Mouse (Mus musculus) hindbrain, embryonic 16.5 days (tissue): ENCODE results near the gene Etv2. TPM values are rescaled to one million over a fixed set of nuclear protein-coding genes. Genes with fewer than 3 reads are reported as not detected.
A peak's percentile ranks its signal among the peaks of the same experiment; 100 is the strongest.

Experiments
- ATAC-seq: fragments of 200-750 bp; cut with Nextera tagmentation; 2 replicates; pipeline ENCODE4 v1.8.0; 2017; ENCODE audit warnings: moderate TSS enrichment, moderate library complexity
- H3K27ac ChIP-seq: fragments of 300-500 bp; sonication (generic); 2 replicates; pipeline ENCODE4 v1.5.1; 2014; ENCODE audit warnings: low read depth, mild to moderate bottlenecking, control low read depth, low read length, moderate library complexity
- H3K27me3 ChIP-seq: fragments of 300-500 bp; sonication (generic); replicated peaks from 2 replicates; pipeline ENCODE4 v1.6.1; 2014; ENCODE audit warnings: low read length; ENCODE audit not compliant: control insufficient read depth, insufficient read depth
- H3K36me3 ChIP-seq: fragments of 300-500 bp; sonication (generic); 2 replicates; pipeline ENCODE4 v1.6.1; 2014; ENCODE audit warnings: mild to moderate bottlenecking, low read length, moderate library complexity, mixed read lengths; ENCODE audit not compliant: control insufficient read depth, insufficient read depth
- H3K4me1 ChIP-seq: fragments of 300-500 bp; sonication (generic); 2 replicates; pipeline ENCODE4 v1.6.1; 2014; ENCODE audit warnings: low read depth, low read length; ENCODE audit not compliant: control insufficient read depth, insufficient read depth
- H3K4me2 ChIP-seq: fragments of 300-500 bp; sonication (generic); 2 replicates; pipeline ENCODE4 v1.6.1; 2014; ENCODE audit warnings: mild to moderate bottlenecking, low read length, control low read depth, moderate library complexity
- H3K4me3 ChIP-seq: fragments of 300-500 bp; sonication (generic); 2 replicates; pipeline ENCODE4 v1.5.1; 2014; ENCODE audit warnings: mild to moderate bottlenecking, low read length, control low read depth, moderate library complexity
- H3K9ac ChIP-seq: fragments of 300-500 bp; sonication (generic); 2 replicates; pipeline ENCODE4 v1.6.1; 2014; ENCODE audit warnings: low read depth, mild to moderate bottlenecking, control low read depth, low read length, moderate library complexity
- H3K9me3 ChIP-seq: fragments of 300-500 bp; sonication (generic); 2 replicates; pipeline ENCODE4 v1.6.1; 2014; ENCODE audit warnings: mild to moderate bottlenecking, low read length, moderate library complexity; ENCODE audit not compliant: control insufficient read depth
- WGBS: fragments of 180-500 bp; shearing (Covaris S2); extraction: QIAGEN DNeasy Blood & Tissue Kit; methylation state at CpG from one replicate; pipeline ENCODE4 v1.1.7; 2014; 5-methylcytosine and 5-hydroxymethylcytosine counted together
- microRNA-seq: library from miRNA; unstranded; fragments of <30 nt; microRNA quantifications from one replicate; pipeline ENCODE4, GENCODE M21; 2017
- polyA plus RNA-seq: library from polyadenylated mRNA; unstranded; fragments of >200 nt; fragmentation: Nextera tagmentation; extraction: Ambion mirVana; gene quantifications from 2 replicates; pipeline ENCODE4 v1.2.1, GENCODE M21; 2015

Etv2 gene
- polyA plus RNA-seq, 1 experiment from 2014 or later: not detected

DNA sequence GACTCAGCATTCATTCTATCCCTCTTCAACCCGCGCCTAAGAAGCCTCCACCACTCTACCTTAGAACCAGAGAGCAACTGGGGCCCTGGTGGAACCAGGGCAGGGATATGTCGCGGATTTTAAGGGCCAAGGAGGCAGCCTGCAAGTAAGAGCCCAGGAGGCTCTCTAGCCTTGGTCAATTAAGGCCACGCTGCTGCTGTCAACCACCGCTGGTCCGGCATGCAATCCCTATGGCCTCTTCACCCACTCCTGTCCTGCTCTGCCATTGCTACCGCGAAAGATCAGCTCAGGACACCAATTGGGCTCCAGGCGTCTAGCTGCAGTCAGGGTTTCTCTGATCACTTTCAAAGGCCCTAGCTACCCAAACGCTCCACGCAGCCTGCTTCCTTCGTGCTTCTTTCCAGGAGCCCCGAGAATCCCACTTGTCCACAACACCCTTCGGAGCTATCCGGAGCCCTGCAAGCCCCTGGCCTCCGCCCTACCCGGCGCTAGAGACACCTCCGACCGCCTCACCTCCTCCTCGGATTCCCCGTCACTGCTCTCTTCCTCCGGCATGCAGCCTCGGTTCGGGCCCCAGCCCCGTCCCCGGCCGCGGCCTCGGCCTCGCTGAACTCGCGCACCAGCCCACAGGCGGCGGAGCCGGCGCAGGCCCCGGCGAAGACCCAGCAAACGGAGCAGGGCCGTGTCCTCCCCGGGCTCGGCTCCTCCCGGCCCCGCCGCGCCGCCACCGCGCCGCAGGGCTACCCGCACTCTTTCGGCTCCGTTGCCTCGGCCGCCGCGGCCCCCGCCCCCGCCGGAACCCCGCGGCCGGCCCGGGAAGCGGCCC, 47.6 kb downstream of the Etv2 start:
- no peaks in the 10 kb centered on the region for H3K9me3 ChIP-seq
- H3K9ac ChIP-seq: peak overlapping the region; percentile 100
- peak overlapping the region; percentile 83 for H3K4me2 ChIP-seq
- H3K27ac ChIP-seq: peak overlapping the region; percentile 93
- H3K36me3 ChIP-seq: peaks cover 26% of the 10 kb centered on the region
- 0% methylated on average over 56 of the region's 67 CpGs for WGBS
- peak overlapping the region; percentile 97 for H3K4me3 ChIP-seq
- H3K4me1 ChIP-seq: peaks cover 19% of the 10 kb centered on the region
- peak; percentile 25 for ATAC-seq
- no peaks in the 10 kb centered on the region for H3K27me3 ChIP-seq

DNA sequence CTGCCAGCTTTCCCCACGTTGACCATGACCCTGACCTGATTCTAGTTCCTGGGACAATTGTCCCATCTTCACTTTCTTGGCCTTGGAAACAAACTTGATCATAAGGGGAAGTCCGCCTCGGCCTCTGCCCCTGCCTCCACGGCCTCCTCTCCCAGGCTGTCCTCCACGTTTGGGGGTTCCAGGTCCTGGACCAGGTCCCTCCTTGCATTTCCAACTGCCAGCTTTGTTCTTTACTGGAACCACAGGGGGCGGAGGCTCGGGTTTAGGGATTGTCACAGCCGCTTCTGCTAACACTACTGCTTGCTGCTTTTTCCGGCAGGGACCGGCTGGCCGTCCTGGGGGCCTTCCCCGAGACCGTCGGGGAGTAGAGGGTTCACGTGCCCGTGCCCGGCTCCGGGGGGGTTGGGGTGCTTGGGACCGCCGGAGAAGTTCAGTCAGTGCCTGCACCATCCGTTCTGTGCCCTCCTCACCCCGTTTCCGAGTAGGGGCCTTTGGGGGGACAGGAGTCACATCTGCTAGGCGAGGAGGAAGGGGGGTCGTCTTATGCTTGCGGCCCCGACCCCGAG, 49.1 kb downstream of the Etv2 start:
- ATAC-seq: no peak
- H3K9ac ChIP-seq: peak overlapping the region; percentile 27; the same call in 1 of the 2 replicates
- no peaks in the 10 kb centered on the region for H3K9me3 ChIP-seq
- H3K4me1 ChIP-seq: peaks cover 19% of the 10 kb centered on the region
- no peak overlapping the region for H3K4me3 ChIP-seq
- WGBS: 88% methylated on average over 28 of the region's 28 CpGs
- H3K27ac ChIP-seq: peak overlapping the region; percentile 7; the same call in 1 of the 2 replicates
- peak overlapping the region; percentile 83; the same call in 1 of the 2 replicates for H3K4me2 ChIP-seq
- no peaks in the 10 kb centered on the region for H3K27me3 ChIP-seq
- H3K36me3 ChIP-seq: peaks cover 40% of the 10 kb centered on the region

DNA sequence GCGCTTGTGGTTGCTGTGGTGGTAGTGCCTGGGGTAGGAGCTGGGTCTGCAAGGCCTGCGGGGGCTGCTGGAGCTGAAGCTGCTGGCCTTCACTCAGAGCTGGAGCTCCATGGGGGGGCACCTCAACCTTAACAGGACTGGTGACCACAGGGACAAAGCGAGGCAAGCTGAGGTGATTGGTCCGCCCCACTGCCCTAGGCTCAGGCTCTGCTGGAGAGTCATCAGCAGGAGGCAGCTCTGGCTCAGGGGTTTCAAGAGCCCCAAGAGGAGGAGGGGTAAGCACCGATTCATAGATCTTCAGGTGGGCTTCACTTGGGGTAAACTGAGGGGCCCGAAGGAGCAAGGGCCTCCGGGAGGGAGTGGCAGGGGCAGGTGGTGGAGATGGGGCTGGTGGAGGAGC, 50.5 kb downstream of the Etv2 start:
- Histone ChIP-seq H3K4me2 (no peak overlapping the region), H3K9ac (no peak overlapping the region), H3K9me3 (no peaks in the 10 kb centered on the region), H3K4me1 (peaks cover 19% of the 10 kb centered on the region), H3K36me3 (peaks cover 50% of the 10 kb centered on the region), H3K27ac (no peak overlapping the region), H3K4me3 (no peak overlapping the region), H3K27me3 (no peaks in the 10 kb centered on the region)
- ATAC-seq: no peak
- WGBS: 97% methylated on average over 7 of the region's 7 CpGs

DNA sequence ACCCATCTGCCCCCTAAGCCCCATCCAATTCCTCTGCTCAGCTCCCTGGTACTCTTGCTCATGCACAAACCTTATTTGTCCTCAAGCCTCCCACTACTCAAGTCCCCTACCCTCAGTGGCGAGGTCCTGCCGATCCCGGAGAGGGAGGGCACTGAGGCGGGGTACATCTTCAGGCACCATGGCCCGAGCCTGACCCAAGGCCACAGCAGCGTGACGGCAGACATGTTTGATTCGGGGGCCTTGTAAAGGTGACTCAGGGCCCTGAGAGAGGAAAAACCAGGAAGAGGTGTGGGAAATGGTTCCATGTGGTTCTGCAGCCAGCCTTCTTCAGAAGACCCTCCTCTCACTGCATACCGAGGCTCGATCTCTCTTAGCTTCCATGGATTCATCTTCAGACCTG, 51.3 kb downstream of the Etv2 start:
- H3K4me3 ChIP-seq: no peak overlapping the region

More for the DNA sequence above, 51.3 kb downstream of the Etv2 start:
- Histone ChIP-seq H3K9ac (no peak overlapping the region), H3K27ac (no peak overlapping the region), H3K4me1 (peaks cover 13% of the 10 kb centered on the region), H3K36me3 (peaks cover 58% of the 10 kb centered on the region), H3K4me2 (no peak overlapping the region), H3K27me3 (no peaks in the 10 kb centered on the region), H3K9me3 (no peaks in the 10 kb centered on the region)
- 93% methylated on average over 10 of the region's 10 CpGs for WGBS
- no peak for ATAC-seq

Small RNA genes lying within 50 kb of the gene (microRNA-seq; reads per million reads assigned to microRNA genes)
- gene Mir3569: 1.2 reads per million

Other genes starting within 250 kb of the Etv2 start
- gene Tyrobp, start 222.1 kb downstream of the Etv2 start, polyA plus RNA-seq: 29.7 and 31.5 TPM in 2 replicates
- 0.95 and 0.97 TPM in 2 replicates for gene Hcst, start 216.0 kb downstream of the Etv2 start, polyA plus RNA-seq
- 2.5 and 2.9 TPM in 2 replicates for gene Nfkbid, start 214.1 kb downstream of the Etv2 start, polyA plus RNA-seq
- 742 and 752 TPM in 2 replicates for gene Aplp1, start 190.3 kb downstream of the Etv2 start, polyA plus RNA-seq
- gene Kirrel2, start 178.2 kb downstream of the Etv2 start, polyA plus RNA-seq: 3.0 and 4.2 TPM in 2 replicates
- 0.98 and 1.7 TPM in 2 replicates for gene Nphs1, start 177.5 kb downstream of the Etv2 start, polyA plus RNA-seq
- not detected in 2 replicates for gene Prodh2, start 142.2 kb downstream of the Etv2 start, polyA plus RNA-seq
- gene Arhgap33, start 100.8 kb downstream of the Etv2 start, polyA plus RNA-seq: 94.8 and 134 TPM in 2 replicates
- gene Hspb6, start 83.7 kb downstream of the Etv2 start, polyA plus RNA-seq: 14.2 TPM in 2 replicates
- gene Proser3, start 83.6 kb downstream of the Etv2 start, polyA plus RNA-seq: 6.8 and 7.5 TPM in 2 replicates
- 51.0 and 58.7 TPM in 2 replicates for gene Lin37, start 76.0 kb downstream of the Etv2 start, polyA plus RNA-seq
- 86.8 and 96.9 TPM in 2 replicates for gene U2af1l4, start 72.6 kb downstream of the Etv2 start, polyA plus RNA-seq
- gene Gm49396, start 72.5 kb downstream of the Etv2 start, polyA plus RNA-seq: 13.7 and 17.4 TPM in 2 replicates
- gene Psenen, start 72.2 kb downstream of the Etv2 start, polyA plus RNA-seq: 121 and 132 TPM in 2 replicates
- gene Igflr1, start 70.4 kb downstream of the Etv2 start, polyA plus RNA-seq: 4.0 and 6.8 TPM in 2 replicates
- gene Kmt2b, start 47.1 kb downstream of the Etv2 start, polyA plus RNA-seq: 8.1 and 9.3 TPM in 2 replicates
- gene Zbtb32, start 36.9 kb downstream of the Etv2 start, polyA plus RNA-seq: 0.11 and 0.21 TPM in 2 replicates
- 0.70 and 0.72 TPM in 2 replicates for gene Upk1a, start 23.0 kb downstream of the Etv2 start, polyA plus RNA-seq
- gene Cox6b1, start 9.7 kb downstream of the Etv2 start, polyA plus RNA-seq: 1,112 and 1,310 TPM in 2 replicates
- gene Rbm42, start 14.5 kb upstream of the Etv2 start, polyA plus RNA-seq: 125 and 128 TPM in 2 replicates
- gene Haus5, start 29.1 kb upstream of the Etv2 start, polyA plus RNA-seq: 25.7 and 28.8 TPM in 2 replicates
- gene Pmis2, start 35.8 kb upstream of the Etv2 start, polyA plus RNA-seq: not detected in 2 replicates
- not detected in 2 replicates for gene 2200002J24Rik, start 63.1 kb upstream of the Etv2 start, polyA plus RNA-seq
- 3.0 and 3.7 TPM in 2 replicates for gene Atp4a, start 76.4 kb upstream of the Etv2 start, polyA plus RNA-seq
- gene Tmem147, start 93.7 kb upstream of the Etv2 start, polyA plus RNA-seq: 278 and 301 TPM in 2 replicates
- 0.82 and 1.1 TPM in 2 replicates for gene Gapdhs, start 107.8 kb upstream of the Etv2 start, polyA plus RNA-seq
- gene Sbsn, start 115.6 kb upstream of the Etv2 start, polyA plus RNA-seq: 0.98 and 1.0 TPM in 2 replicates
- gene Dmkn, start 127.9 kb upstream of the Etv2 start, polyA plus RNA-seq: 1.8 and 2.2 TPM in 2 replicates
- 0.38 TPM in 1 of 2 replicates, not detected in the other for gene Krtdap, start 152.0 kb upstream of the Etv2 start, polyA plus RNA-seq
- 0.10 and 0.25 TPM in 2 replicates for gene Ffar2, start 187.9 kb upstream of the Etv2 start, polyA plus RNA-seq
- gene Ffar3, start 220.3 kb upstream of the Etv2 start, polyA plus RNA-seq: 0.09 and 0.21 TPM in 2 replicates
- gene Ffar1, start 225.7 kb upstream of the Etv2 start, polyA plus RNA-seq: 0.06 TPM in 1 of 2 replicates, not detected in the other
- 0.26 TPM in 1 of 2 replicates, not detected in the other for gene Cd22, start 244.5 kb upstream of the Etv2 start, polyA plus RNA-seq